In genomic region chr5:24486097-24486496, GRCm38 (mm10) we compare ENCODE assay signal across 8 mouse cellular contexts. TPM values are rescaled to one million over a fixed set of nuclear protein-coding genes. Genes with fewer than 3 reads are reported as not detected.
A peak's percentile ranks its signal among the peaks of the same experiment; 100 is the strongest.
DNase-seq lines count a peak whose midpoint lies in the region; ATAC-seq and TF ChIP-seq lines count a peak whose summit lies in the region.

No protein-coding gene starts in this region.

- H3K27ac ChIP-seq in intestine, postnatal 0 days (ENCODE audit: low read depth, low read length): no peak overlapping the region
- H3K27ac ChIP-seq in intestine, embryonic 15.5 days: no peak overlapping the region
- H3K27ac ChIP-seq in forebrain, embryonic 14.5 days (ENCODE audit: low read depth, low read length): no peak overlapping the region
- peak overlapping the region; percentile 82 for H3K27ac ChIP-seq in hindbrain, embryonic 13.5 days
- no peak overlapping the region for H3K27ac ChIP-seq in midbrain, postnatal 0 days (ENCODE audit: low read depth, low read length)

- H3K4me1 ChIP-seq in intestine, postnatal 0 days (replicated peaks; ENCODE audit: control insufficient read depth, insufficient read depth, low read length): no peaks in the 10 kb centered on the region
- peaks cover 16% of the 10 kb centered on the region for H3K4me1 ChIP-seq in intestine, embryonic 15.5 days (replicated peaks)
- H3K4me1 ChIP-seq in forebrain, embryonic 14.5 days (ENCODE audit: control insufficient read depth, insufficient read depth, low read length): peaks cover 20% of the 10 kb centered on the region
- peaks cover 93% of the 10 kb centered on the region for H3K4me1 ChIP-seq in hindbrain, embryonic 13.5 days (replicated peaks)
- no peaks in the 10 kb centered on the region for H3K4me1 ChIP-seq in midbrain, postnatal 0 days (ENCODE audit: insufficient read depth, low read length)

- TF ChIP-seq CTCF in intestine, postnatal 0 days (IDR thresholded peaks at IDR 0.05; ENCODE audit: low read depth): peak; percentile 93
- peak; percentile 93 for TF ChIP-seq CTCF in midbrain, postnatal 0 days (IDR thresholded peaks at IDR 0.05)

- DNase-seq in c-Kit-positive CD71-positive TER-119-positive erythroid progenitor cells, embryonic 14.5 days (ENCODE audit: low spot score): peak; percentile 76
- DNase-seq in forebrain, embryonic 14.5 days (ENCODE audit: low spot score): peak; percentile 92
- DNase-seq in left cerebral cortex, postnatal 14 days (ENCODE audit: low spot score in 2 of 2): peak; percentile 88 to 92
- peak; percentile 89 for DNase-seq in midbrain, postnatal 0 days (ENCODE audit: low spot score)
- peak; percentile 75 to 93 for DNase-seq in spleen, postnatal 4 days (ENCODE audit: low spot score in 2 of 2)

- ATAC-seq in intestine, postnatal 0 days: no peak
- no peak for ATAC-seq in intestine, embryonic 15.5 days
- no peak for ATAC-seq in forebrain, embryonic 14.5 days
- no peak for ATAC-seq in hindbrain, embryonic 13.5 days (ENCODE audit: low FRiP score)
- no peak for ATAC-seq in midbrain, postnatal 0 days (ENCODE audit: low FRiP score)

- no peaks in the 10 kb centered on the region for H3K27me3 ChIP-seq in intestine, postnatal 0 days (replicated peaks; ENCODE audit: control insufficient read depth, insufficient read depth, low read length)
- no peaks in the 10 kb centered on the region for H3K27me3 ChIP-seq in intestine, embryonic 15.5 days (replicated peaks)
- no peaks in the 10 kb centered on the region for H3K27me3 ChIP-seq in forebrain, embryonic 14.5 days (replicated peaks; ENCODE audit: control insufficient read depth, insufficient read depth, low read length)
- H3K27me3 ChIP-seq in hindbrain, embryonic 13.5 days: 0 out of 2 replicates have a peak, but pooled peaks cover 5% of the 10 kb centered on the region
- H3K27me3 ChIP-seq in midbrain, postnatal 0 days (ENCODE audit: insufficient read depth, low read length): no peaks in the 10 kb centered on the region

- no peaks in the 10 kb centered on the region for H3K9me3 ChIP-seq in intestine, postnatal 0 days (ENCODE audit: control insufficient read depth)
- H3K9me3 ChIP-seq in intestine, embryonic 15.5 days: no peaks in the 10 kb centered on the region
- H3K9me3 ChIP-seq in forebrain, embryonic 14.5 days (replicated peaks; ENCODE audit: control insufficient read depth, low read length): no peaks in the 10 kb centered on the region
- no peaks in the 10 kb centered on the region for H3K9me3 ChIP-seq in hindbrain, embryonic 13.5 days
- H3K9me3 ChIP-seq in midbrain, postnatal 0 days (ENCODE audit: low read length): no peaks in the 10 kb centered on the region

- no peak overlapping the region for H3K4me3 ChIP-seq in intestine, postnatal 0 days (ENCODE audit: low read depth, low read length)
- no peak overlapping the region for H3K4me3 ChIP-seq in intestine, embryonic 15.5 days (replicated peaks)
- H3K4me3 ChIP-seq in forebrain, embryonic 14.5 days (ENCODE audit: low read depth, low read length): no peak overlapping the region
- H3K4me3 ChIP-seq in hindbrain, embryonic 13.5 days: no peak overlapping the region
- no peak overlapping the region for H3K4me3 ChIP-seq in midbrain, postnatal 0 days (ENCODE audit: low read depth, low read length)

- peaks cover 54% of the 10 kb centered on the region for H3K36me3 ChIP-seq in intestine, postnatal 0 days (ENCODE audit: control insufficient read depth, insufficient read depth)
- H3K36me3 ChIP-seq in intestine, embryonic 15.5 days: peaks cover 52% of the 10 kb centered on the region
- H3K36me3 ChIP-seq in forebrain, embryonic 14.5 days (ENCODE audit: control insufficient read depth, insufficient read depth, low read length): peaks cover 69% of the 10 kb centered on the region
- peaks cover 70% of the 10 kb centered on the region for H3K36me3 ChIP-seq in hindbrain, embryonic 13.5 days
- peaks cover 58% of the 10 kb centered on the region for H3K36me3 ChIP-seq in midbrain, postnatal 0 days (ENCODE audit: insufficient read depth, low read length)

- 6% methylated on average over 8 of the region's 8 CpGs for WGBS in intestine, postnatal 0 days
- 3% methylated on average over 8 of the region's 8 CpGs for WGBS in intestine, embryonic 15.5 days
- WGBS in forebrain, embryonic 14.5 days: 1% methylated on average over 8 of the region's 8 CpGs
- WGBS in hindbrain, embryonic 13.5 days: 3% methylated on average over 8 of the region's 8 CpGs
- WGBS in midbrain, postnatal 0 days: 0% methylated on average over 8 of the region's 8 CpGs

- intact Hi-C loops in left cerebral cortex, postnatal 14 days (cut with DNase I): no loop called here

- H3K9ac ChIP-seq in intestine, postnatal 0 days (ENCODE audit: low read depth, low read length): no peak overlapping the region
- H3K9ac ChIP-seq in intestine, embryonic 15.5 days: no peak overlapping the region
- no peak overlapping the region for H3K9ac ChIP-seq in forebrain, embryonic 14.5 days (ENCODE audit: low read length)
- H3K9ac ChIP-seq in hindbrain, embryonic 13.5 days: no peak overlapping the region
- H3K9ac ChIP-seq in midbrain, postnatal 0 days (replicated peaks; ENCODE audit: low read length, poor library complexity, severe bottlenecking): no peak overlapping the region

- no peak overlapping the region for H3K4me2 ChIP-seq in intestine, postnatal 0 days (replicated peaks; ENCODE audit: low read depth)
- H3K4me2 ChIP-seq in intestine, embryonic 15.5 days (replicated peaks): no peak overlapping the region
- H3K4me2 ChIP-seq in forebrain, embryonic 14.5 days (ENCODE audit: low read length): no peak overlapping the region
- H3K4me2 ChIP-seq in hindbrain, embryonic 13.5 days: no peak overlapping the region
- H3K4me2 ChIP-seq in midbrain, postnatal 0 days (ENCODE audit: low read depth, low read length, poor library complexity, severe bottlenecking): no peak overlapping the region

RNA-seq across cellular contexts. Expression of gene Agap3, which starts 34.1 kb away (rescaled TPM):
- polyA plus RNA-seq in intestine, postnatal 0 days (2015; fragmentation: Nextera tagmentation; extraction: Ambion mirVana): 14.9 and 16.6 TPM in 2 replicates
- polyA plus RNA-seq in intestine, embryonic 15.5 days (2015; fragmentation: Nextera tagmentation; extraction: Ambion mirVana): 28.7 and 28.9 TPM in 2 replicates
- 47.5 and 49.5 TPM in 2 replicates for polyA plus RNA-seq in forebrain, embryonic 14.5 days (2014; fragmentation: Nextera tagmentation; extraction: Ambion mirVana)
- 47.8 and 50.3 TPM in 2 replicates for polyA plus RNA-seq in hindbrain, embryonic 13.5 days (2015; fragmentation: Nextera tagmentation; extraction: Ambion mirVana)
- 100 to 1,000 TPM; 464 to 465 TPM for total RNA-seq in left cerebral cortex, postnatal 14 days (2021)
- 239 and 282 TPM in 2 replicates for total RNA-seq in midbrain, postnatal 0 days (2014; rRNA removed)
- polyA plus RNA-seq in midbrain, postnatal 0 days (2015; fragmentation: Nextera tagmentation; extraction: Ambion mirVana): 116 and 120 TPM in 2 replicates

RNA-seq across cellular contexts. Expression of gene Tmub1, which starts 38.4 kb away (rescaled TPM):
- 27.5 and 28.8 TPM in 2 replicates for polyA plus RNA-seq in intestine, postnatal 0 days (2015; fragmentation: Nextera tagmentation; extraction: Ambion mirVana)
- polyA plus RNA-seq in intestine, embryonic 15.5 days (2015; fragmentation: Nextera tagmentation; extraction: Ambion mirVana): 22.4 and 23.6 TPM in 2 replicates
- polyA plus RNA-seq in forebrain, embryonic 14.5 days (2014; fragmentation: Nextera tagmentation; extraction: Ambion mirVana): 45.5 and 47.5 TPM in 2 replicates
- 51.9 and 57.4 TPM in 2 replicates for polyA plus RNA-seq in hindbrain, embryonic 13.5 days (2015; fragmentation: Nextera tagmentation; extraction: Ambion mirVana)
- 10 to 100 TPM; 30.4 to 31.2 TPM for total RNA-seq in left cerebral cortex, postnatal 14 days (2021)
- total RNA-seq in midbrain, postnatal 0 days (2014; rRNA removed): 52.1 and 91.5 TPM in 2 replicates
- 65.3 and 65.5 TPM in 2 replicates for polyA plus RNA-seq in midbrain, postnatal 0 days (2015; fragmentation: Nextera tagmentation; extraction: Ambion mirVana)

RNA-seq across cellular contexts. Expression of gene Gbx1, which starts 40.9 kb away (rescaled TPM):
- not detected in 2 replicates for polyA plus RNA-seq in intestine, postnatal 0 days (2015; fragmentation: Nextera tagmentation; extraction: Ambion mirVana)
- polyA plus RNA-seq in intestine, embryonic 15.5 days (2015; fragmentation: Nextera tagmentation; extraction: Ambion mirVana): 0.06 TPM in 1 of 2 replicates, not detected in the other
- polyA plus RNA-seq in forebrain, embryonic 14.5 days (2014; fragmentation: Nextera tagmentation; extraction: Ambion mirVana): 0.49 and 0.51 TPM in 2 replicates
- polyA plus RNA-seq in hindbrain, embryonic 13.5 days (2015; fragmentation: Nextera tagmentation; extraction: Ambion mirVana): 4.6 and 5.1 TPM in 2 replicates
- total RNA-seq in left cerebral cortex, postnatal 14 days (2021): under 1 TPM in 1 of 2 experiments, not detected in 1; 0.40 TPM
- 0.33 TPM in 1 of 2 replicates, not detected in the other for total RNA-seq in midbrain, postnatal 0 days (2014; rRNA removed)
- 0.09 and 0.12 TPM in 2 replicates for polyA plus RNA-seq in midbrain, postnatal 0 days (2015; fragmentation: Nextera tagmentation; extraction: Ambion mirVana)

RNA-seq across cellular contexts. Expression of gene Fastk, which starts 41.0 kb away (rescaled TPM):
- polyA plus RNA-seq in intestine, postnatal 0 days (2015; fragmentation: Nextera tagmentation; extraction: Ambion mirVana): 66.8 and 67.0 TPM in 2 replicates
- polyA plus RNA-seq in intestine, embryonic 15.5 days (2015; fragmentation: Nextera tagmentation; extraction: Ambion mirVana): 104 and 110 TPM in 2 replicates
- 89.3 and 94.3 TPM in 2 replicates for polyA plus RNA-seq in forebrain, embryonic 14.5 days (2014; fragmentation: Nextera tagmentation; extraction: Ambion mirVana)
- 88.1 and 96.1 TPM in 2 replicates for polyA plus RNA-seq in hindbrain, embryonic 13.5 days (2015; fragmentation: Nextera tagmentation; extraction: Ambion mirVana)
- 100 to 1,000 TPM; 110 to 120 TPM for total RNA-seq in left cerebral cortex, postnatal 14 days (2021)
- total RNA-seq in midbrain, postnatal 0 days (2014; rRNA removed): 139 and 174 TPM in 2 replicates
- polyA plus RNA-seq in midbrain, postnatal 0 days (2015; fragmentation: Nextera tagmentation; extraction: Ambion mirVana): 97.9 and 109 TPM in 2 replicates

RNA-seq across cellular contexts. Expression of gene Asb10, which starts 54.7 kb away (rescaled TPM):
- polyA plus RNA-seq in intestine, postnatal 0 days (2015; fragmentation: Nextera tagmentation; extraction: Ambion mirVana): 0.09 and 0.18 TPM in 2 replicates
- 0.33 and 0.40 TPM in 2 replicates for polyA plus RNA-seq in intestine, embryonic 15.5 days (2015; fragmentation: Nextera tagmentation; extraction: Ambion mirVana)
- polyA plus RNA-seq in forebrain, embryonic 14.5 days (2014; fragmentation: Nextera tagmentation; extraction: Ambion mirVana): 0.09 and 0.17 TPM in 2 replicates
- 0.16 and 0.49 TPM in 2 replicates for polyA plus RNA-seq in hindbrain, embryonic 13.5 days (2015; fragmentation: Nextera tagmentation; extraction: Ambion mirVana)
- under 1 TPM; 0.15 to 0.30 TPM for total RNA-seq in left cerebral cortex, postnatal 14 days (2021)
- 1.2 TPM in 1 of 2 replicates, not detected in the other for total RNA-seq in midbrain, postnatal 0 days (2014; rRNA removed)
- polyA plus RNA-seq in midbrain, postnatal 0 days (2015; fragmentation: Nextera tagmentation; extraction: Ambion mirVana): 0.31 and 0.39 TPM in 2 replicates
